Mouse (Mus musculus): Measurements from ENCODE around the gene Gm5795. TPM values are rescaled to one million over a fixed set of nuclear protein-coding genes. Genes with fewer than 3 reads are reported as not detected.
"Not testable (repeated sequence)": the region's sequence is repeated elsewhere in the genome, so short reads cannot be mapped to it uniquely, and the experiment has no call there.

Gm5795 gene
- not detected for total RNA-seq (2021)

DNA sequence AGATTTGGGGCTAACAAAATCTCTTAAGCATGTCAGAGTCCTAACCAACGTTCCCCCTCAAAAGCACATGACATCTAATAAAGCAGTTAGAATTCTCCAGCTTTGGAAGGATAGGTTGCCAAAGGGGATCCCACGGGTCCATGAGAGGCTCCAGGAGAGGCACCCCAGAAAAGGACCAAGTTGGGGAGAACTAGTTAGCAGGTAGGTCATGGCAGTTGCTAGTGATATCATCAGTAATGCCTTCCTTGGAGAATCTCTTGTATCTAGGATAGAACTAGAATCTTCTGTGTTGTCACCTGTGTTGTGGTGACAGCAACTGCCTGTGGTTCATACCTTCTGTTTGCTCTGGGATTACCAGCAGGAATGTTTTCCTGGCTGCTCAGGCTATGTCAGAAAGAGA is at the start of gene Gm5795:
Gene Gm5795 (plus strand): TSS at position 301 of the 400 bp plus-strand sequence.
- not testable (repeated sequence) for DNase-seq (ENCODE audit: extremely low spot score in 1 of 2, low spot score in 1 of 2)

- not testable (repeated sequence) for DNase-seq (ENCODE audit: extremely low spot score in 1 of 2, low spot score in 1 of 2)
Measured at GRCm38 (mm10) chr14:3208272-3209152, 20.5 kb downstream of the Gm5795 start, which contains the start of gene D830030K20Rik. Gene D830030K20Rik, plus strand, starts transcription at chr14:3208488.

DNA sequence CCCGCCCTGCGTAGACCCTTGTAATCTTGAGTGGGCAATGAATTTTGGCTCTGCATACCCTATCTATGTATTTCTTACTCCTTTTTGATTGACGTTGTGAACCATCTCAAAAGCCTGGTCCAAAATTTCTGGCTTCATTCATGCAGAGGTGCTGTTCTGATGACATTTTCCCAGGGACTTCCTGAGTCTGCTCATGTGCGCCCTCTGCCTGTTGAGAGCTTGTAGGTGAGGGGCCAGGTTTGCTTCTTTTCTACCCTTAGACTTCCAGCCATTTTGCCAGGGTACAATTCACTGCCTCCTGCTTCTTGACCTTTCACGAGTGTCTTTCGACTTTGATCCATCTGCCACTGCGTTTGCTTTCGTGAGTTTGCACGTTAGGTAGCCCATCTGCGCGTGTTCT is 21.3 kb downstream of the Gm5795 start:
- DNase-seq (ENCODE audit: extremely low spot score in 1 of 2, low spot score in 1 of 2) = peak; percentile 6 to 16

Other genes with a start within 250 kb of the Gm5795 start
- gene Gm2888, start 158.3 kb upstream of the Gm5795 start, total RNA-seq (2021) = not detected
- under 1 TPM; 0.26 to 0.89 TPM for gene Gm2897, start 139.0 kb upstream of the Gm5795 start, total RNA-seq (2021)
- not detected for gene Gm10340, start 54.3 kb upstream of the Gm5795 start, total RNA-seq (2021)
- 1 to 10 TPM; 4.4 to 5.5 TPM for gene D830030K20Rik, start 20.2 kb downstream of the Gm5795 start, total RNA-seq (2021)
- gene Gm2956, start 144.4 kb downstream of the Gm5795 start, total RNA-seq (2021) = under 1 TPM in 1 of 2 experiments, not detected in 1; 0.57 TPM
- not detected for gene Gm10413, start 206.8 kb downstream of the Gm5795 start, total RNA-seq (2021)
- gene Gm10409, start 224.4 kb downstream of the Gm5795 start, total RNA-seq (2021) = 1 to 10 TPM; 2.9 to 3.0 TPM
- 1 to 10 TPM; 1.1 to 1.8 TPM for gene Gm3005, start 239.8 kb downstream of the Gm5795 start, total RNA-seq (2021)